Comparison of ENCODE assay signal across 15 mouse cellular contexts in genomic region chr17:90704773-90705172, GRCm38 (mm10).
A peak's percentile ranks its signal among the peaks of the same experiment; 100 is the strongest.
DNase-seq lines count a peak whose midpoint lies in the region; ATAC-seq and TF ChIP-seq lines count a peak whose summit lies in the region.
"Had no signal": no experiment of that assay in that cellular context is flagged by ENCODE, and none has a peak within 500 bp of the region (broad histone marks: within the 10 kb centered on the region; RNA-seq: fewer than 3 reads in every experiment).

No protein-coding gene starts in this region.

- H3K36me3 ChIP-seq in hindbrain, embryonic 11.5 days (ENCODE audit: control insufficient read depth, insufficient read depth, low read length), result no peaks in the 10 kb centered on the region
- no peaks in the 10 kb centered on the region for H3K36me3 ChIP-seq in hindbrain, embryonic 10.5 days
- H3K36me3 ChIP-seq in forebrain, postnatal 0 days (ENCODE audit: insufficient read depth), result no peaks in the 10 kb centered on the region
- no peaks in the 10 kb centered on the region for H3K36me3 ChIP-seq in neural tube, embryonic 15.5 days
- H3K36me3 ChIP-seq: limb, embryonic 15.5 days had no signal

- ATAC-seq in hindbrain, embryonic 11.5 days (ENCODE audit: low FRiP score), result peak; percentile 72; the same call in 1 of the 2 replicates
- ATAC-seq in forebrain, postnatal 0 days, result peak; percentile 95
- peak; percentile 70; the same call in 1 of the 2 replicates for ATAC-seq in neural tube, embryonic 15.5 days (ENCODE audit: low FRiP score)

- TF ChIP-seq CTCF in forebrain, postnatal 0 days (IDR thresholded peaks at IDR 0.05; ENCODE audit: low read depth), result no peak

- no peaks in the 10 kb centered on the region for H3K9me3 ChIP-seq in hindbrain, embryonic 11.5 days (ENCODE audit: control insufficient read depth, low read length)
- no peaks in the 10 kb centered on the region for H3K9me3 ChIP-seq in hindbrain, embryonic 10.5 days
- H3K9me3 ChIP-seq in forebrain, postnatal 0 days (ENCODE audit: low read length), result no peaks in the 10 kb centered on the region
- H3K9me3 ChIP-seq in neural tube, embryonic 15.5 days (replicated peaks), result no peaks in the 10 kb centered on the region
- H3K9me3 ChIP-seq: limb, embryonic 15.5 days had no signal

- WGBS in hindbrain, embryonic 11.5 days, result 82% methylated on average over 4 of the region's 4 CpGs
- 74% methylated on average over 4 of the region's 4 CpGs for WGBS in hindbrain, embryonic 10.5 days
- 25% methylated on average over 4 of the region's 4 CpGs for whole genome bisulfite sequencing in forebrain, postnatal 0 days
- 25% methylated on average over 4 of the region's 4 CpGs for WGBS in neural tube, embryonic 15.5 days

- no peak overlapping the region for H3K4me2 ChIP-seq in hindbrain, embryonic 11.5 days (replicated peaks; ENCODE audit: low read depth, low read length)
- H3K4me2 ChIP-seq in forebrain, postnatal 0 days (ENCODE audit: low read depth), result no peak overlapping the region
- H3K4me2 ChIP-seq in neural tube, embryonic 15.5 days, result no peak overlapping the region
- H3K4me2 ChIP-seq: limb, embryonic 15.5 days had no signal

- no peak overlapping the region for H3K9ac ChIP-seq in hindbrain, embryonic 11.5 days (ENCODE audit: low read depth, low read length)
- no peak overlapping the region for H3K9ac ChIP-seq in forebrain, postnatal 0 days
- H3K9ac ChIP-seq in neural tube, embryonic 15.5 days (replicated peaks), result no peak overlapping the region
- H3K9ac ChIP-seq: limb, embryonic 15.5 days had no signal

- no peak for DNase-seq in hindbrain, embryonic 11.5 days (ENCODE audit: low spot score)
- no peak for DNase-seq in hindbrain, embryonic 10.5 days (ENCODE audit: low spot score)
- peak; percentile 65 for DNase-seq in forebrain, postnatal 0 days
- peak; percentile 14 to 36 for DNase-seq in layer of hippocampus, postnatal 10 days (ENCODE audit: low spot score in 2 of 2)
- DNase-seq in gastrocnemius, postnatal 14 days, result no peak
- no peak for DNase-seq in gastrocnemius, postnatal 36 days
- no peak for DNase-seq in urinary bladder, postnatal 10 days (ENCODE audit: low spot score)
- DNase-seq: adrenal gland, postnatal 14 days; cerebellum, adult 9-11 months; heart, adult 18-20 months; heart, postnatal 36 days; kidney, postnatal 10 days; thymus, postnatal 36 days had no signal

- H3K27ac ChIP-seq in hindbrain, embryonic 11.5 days (ENCODE audit: low read depth, low read length), result no peak overlapping the region
- no peak overlapping the region for H3K27ac ChIP-seq in hindbrain, embryonic 10.5 days
- no peak overlapping the region for H3K27ac ChIP-seq in forebrain, postnatal 0 days (ENCODE audit: low read depth, low read length)
- H3K27ac ChIP-seq in neural tube, embryonic 15.5 days (replicated peaks), result no peak overlapping the region
- H3K27ac ChIP-seq: limb, embryonic 15.5 days had no signal

- H3K4me3 ChIP-seq in hindbrain, embryonic 11.5 days (ENCODE audit: low read depth, low read length), result no peak overlapping the region
- H3K4me3 ChIP-seq in hindbrain, embryonic 10.5 days, result no peak overlapping the region
- H3K4me3 ChIP-seq in forebrain, postnatal 0 days (ENCODE audit: low read depth, low read length), result no peak overlapping the region
- H3K4me3 ChIP-seq in neural tube, embryonic 15.5 days (replicated peaks), result no peak overlapping the region
- H3K4me3 ChIP-seq: limb, embryonic 15.5 days had no signal

- no peaks in the 10 kb centered on the region for H3K4me1 ChIP-seq in hindbrain, embryonic 11.5 days (replicated peaks; ENCODE audit: control insufficient read depth, insufficient read depth, low read length)
- no peaks in the 10 kb centered on the region for H3K4me1 ChIP-seq in hindbrain, embryonic 10.5 days (replicated peaks)
- no peaks in the 10 kb centered on the region for H3K4me1 ChIP-seq in forebrain, postnatal 0 days (ENCODE audit: insufficient read depth)
- H3K4me1 ChIP-seq in neural tube, embryonic 15.5 days, result 0 out of 2 replicates have a peak, but pooled peaks cover 4% of the 10 kb centered on the region
- H3K4me1 ChIP-seq: limb, embryonic 15.5 days had no signal

- intact Hi-C loops in gastrocnemius, postnatal 14 days (cut with DNase I; ENCODE audit: low total_unique reads), result no loop called here
- intact Hi-C loops in gastrocnemius, postnatal 36 days (cut with DNase I), result no loop called here

- H3K27me3 ChIP-seq in hindbrain, embryonic 11.5 days (ENCODE audit: control insufficient read depth, insufficient read depth, low read length), result no peaks in the 10 kb centered on the region
- no peaks in the 10 kb centered on the region for H3K27me3 ChIP-seq in hindbrain, embryonic 10.5 days (ENCODE audit: insufficient read depth, poor library complexity, severe bottlenecking)
- H3K27me3 ChIP-seq in forebrain, postnatal 0 days (ENCODE audit: insufficient read depth, low read length), result no peaks in the 10 kb centered on the region
- H3K27me3 ChIP-seq in neural tube, embryonic 15.5 days (replicated peaks), result no peaks in the 10 kb centered on the region
- H3K27me3 ChIP-seq: limb, embryonic 15.5 days had no signal

Comparison
In these comparisons a context has a peak if more than half of its experiments do, and no peak if none do; other contexts are left out.
1. DNase-seq: peak in forebrain, postnatal 0 days (single experiment) and layer of hippocampus, postnatal 10 days (2 of 2); none in hindbrain, embryonic 11.5 days (single experiment), hindbrain, embryonic 10.5 days (single experiment), gastrocnemius, postnatal 14 days (single experiment), gastrocnemius, postnatal 36 days (0 of 2) and urinary bladder, postnatal 10 days (single experiment).
2. Peak in every context shown above with its lines, with median percentiles within 50 percentile points of each other: ATAC-seq.